Mouse (Mus musculus): Measurements from ENCODE around the gene Fgfr2. TPM values are rescaled to one million over a fixed set of nuclear protein-coding genes. Genes with fewer than 3 reads are reported as not detected.

Fgfr2 gene
- total RNA-seq, 2 experiments from 2014 or later, result not detected

GRCm38 (mm10) chr7:132646514-132646913, 476.6 kb downstream of the Fgfr2 start:
- ATAC-seq (replicated peaks; ENCODE audit: poor library complexity), result no peak

GRCm38 (mm10) chr7:132644605-132645279, 478.4 kb downstream of the Fgfr2 start:
- no peak for ATAC-seq (replicated peaks; ENCODE audit: poor library complexity)

- ATAC-seq (replicated peaks; ENCODE audit: poor library complexity), result no peak
These were observed 481.5 kb downstream of the Fgfr2 start for GRCm38 (mm10) chr7:132641606-132642005.

- ATAC-seq (replicated peaks; ENCODE audit: poor library complexity), result no peak
These were observed 482.2 kb downstream of the Fgfr2 start for GRCm38 (mm10) chr7:132640946-132641345.

GRCm38 (mm10) chr7:132638446-132639087, 484.6 kb downstream of the Fgfr2 start:
- ATAC-seq (replicated peaks; ENCODE audit: poor library complexity), result peak; percentile 95

GRCm38 (mm10) chr7:132637292-132637691, 485.9 kb downstream of the Fgfr2 start:
- ATAC-seq (replicated peaks; ENCODE audit: poor library complexity), result no peak

- ATAC-seq (replicated peaks; ENCODE audit: poor library complexity), result no peak
These were observed 491.8 kb downstream of the Fgfr2 start for GRCm38 (mm10) chr7:132631313-132631712.

- no peak for ATAC-seq (replicated peaks; ENCODE audit: poor library complexity)
These were observed 495.7 kb downstream of the Fgfr2 start for GRCm38 (mm10) chr7:132627448-132627847.

- ATAC-seq (replicated peaks; ENCODE audit: poor library complexity), result no peak
These were observed 497.0 kb downstream of the Fgfr2 start for GRCm38 (mm10) chr7:132626174-132626573.

- ATAC-seq (replicated peaks; ENCODE audit: poor library complexity), result no peak
These were observed 499.0 kb downstream of the Fgfr2 start for GRCm38 (mm10) chr7:132624161-132624560.

- peak; percentile 59 for ATAC-seq (replicated peaks; ENCODE audit: poor library complexity)
These were observed 502.9 kb downstream of the Fgfr2 start for GRCm38 (mm10) chr7:132619975-132620918.

- ATAC-seq (replicated peaks; ENCODE audit: poor library complexity), result no peak
These were observed 503.6 kb downstream of the Fgfr2 start for GRCm38 (mm10) chr7:132619549-132619948.

- ATAC-seq (replicated peaks; ENCODE audit: poor library complexity), result no peak
These were observed 506.1 kb downstream of the Fgfr2 start for GRCm38 (mm10) chr7:132617021-132617564.

GRCm38 (mm10) chr7:132616391-132616790, 506.8 kb downstream of the Fgfr2 start:
- ATAC-seq (replicated peaks; ENCODE audit: poor library complexity), result no peak

GRCm38 (mm10) chr7:132615346-132615745, 507.8 kb downstream of the Fgfr2 start:
- ATAC-seq (replicated peaks; ENCODE audit: poor library complexity), result no peak

GRCm38 (mm10) chr7:132611530-132611929, 511.6 kb downstream of the Fgfr2 start:
- ATAC-seq (replicated peaks; ENCODE audit: poor library complexity), result no peak

GRCm38 (mm10) chr7:132610468-132611318, 512.5 kb downstream of the Fgfr2 start, which contains the start of gene Lhpp:
TSS of gene Lhpp (plus strand) at chr7:132610638.
- peak; percentile 90 for ATAC-seq (replicated peaks; ENCODE audit: poor library complexity)

GRCm38 (mm10) chr7:132608316-132609020, 514.7 kb downstream of the Fgfr2 start:
- no peak for ATAC-seq (replicated peaks; ENCODE audit: poor library complexity)

GRCm38 (mm10) chr7:132605689-132606088, 517.5 kb downstream of the Fgfr2 start:
- ATAC-seq (replicated peaks; ENCODE audit: poor library complexity), result no peak
